Mouse (Mus musculus) MEL (cell line): ENCODE results near the gene Fam193b. TPM values are rescaled to one million over a fixed set of nuclear protein-coding genes. Genes with fewer than 3 reads are reported as not detected.

Experiments used
- DNase-seq: peaks from one replicate; pipeline ENCODE4 v3.0.0; 2011; ENCODE audit warnings: low read depth, low spot score
- H3K27ac ChIP-seq: 2 replicates; pipeline ENCODE4 v1.5.1; 2012; ENCODE audit warnings: low read depth, mild to moderate bottlenecking, control low read depth, low read length, moderate library complexity; ENCODE audit not compliant: control insufficient read depth
- H3K27me3 ChIP-seq, 2 experiments: fragments of 150-350 bp in 1 of 2; sonication (generic) in 1 of 2; 2 replicates each; pipeline ENCODE4 v1.6.1; 2012; ENCODE audit warnings: low read length in 2 of 2, mild to moderate bottlenecking in 2 of 2, improper control_type of control experiment in 1 of 2, moderate library complexity in 1 of 2; ENCODE audit not compliant: insufficient read depth in 2 of 2, control insufficient read depth in 1 of 2
- H3K36me3 ChIP-seq, 2 experiments: 2 replicates each; pipeline ENCODE4 v1.6.1; 2012 to 2014; ENCODE audit warnings: low read length in 2 of 2, improper control_type of control experiment in 1 of 2, inconsistent platforms in 1 of 2, mild to moderate bottlenecking in 1 of 2; ENCODE audit not compliant: insufficient read depth in 2 of 2, control insufficient read depth in 1 of 2
- H3K4me1 ChIP-seq, 2 experiments: fragments of 150-350 bp in 1 of 2; sonication (generic) in 1 of 2; 2 replicates each; pipeline ENCODE4 v1.6.1; 2012; ENCODE audit warnings: low read length in 2 of 2, improper control_type of control experiment in 1 of 2, mild to moderate bottlenecking in 1 of 2; ENCODE audit not compliant: insufficient read depth in 2 of 2, control insufficient read depth in 1 of 2
- H3K4me3 ChIP-seq, 2 experiments: fragments of 150-350 bp in 1 of 2; sonication (generic) in 1 of 2; 2 replicates each; pipeline ENCODE4 v1.5.1; 2012; ENCODE audit warnings: low read depth in 2 of 2, low read length in 2 of 2, mild to moderate bottlenecking in 2 of 2, moderate library complexity in 2 of 2, control low read depth in 1 of 2, improper control_type of control experiment in 1 of 2; ENCODE audit not compliant: control insufficient read depth in 1 of 2, insufficient read depth in 1 of 2
- H3K79me2 ChIP-seq: 2 replicates; pipeline ENCODE4 v1.6.1; 2012; ENCODE audit warnings: mild to moderate bottlenecking, low read length, moderate library complexity; ENCODE audit not compliant: control insufficient read depth, poor library complexity, insufficient read depth
- H3K9ac ChIP-seq: 2 replicates; pipeline ENCODE4 v1.6.1; 2012; ENCODE audit warnings: low read depth, mild to moderate bottlenecking, control low read depth, low read length, moderate library complexity; ENCODE audit not compliant: control insufficient read depth, poor library complexity, severe bottlenecking
- H3K9me3 ChIP-seq: fragments of 150-350 bp; sonication (generic); replicated peaks from 2 replicates; pipeline ENCODE4 v1.6.1; 2012; ENCODE audit warnings: mild to moderate bottlenecking, low read length, improper control_type of control experiment, moderate library complexity; ENCODE audit not compliant: insufficient read depth
- CTCF ChIP-seq, 3 experiments: IDR thresholded peaks in 2 of 3; conservative IDR thresholded peaks in 1 of 3; 2 replicates each; pipeline ENCODE4 v1.5.1; 2011 to 2012; ENCODE audit warnings: low read length in 3 of 3, low read depth in 2 of 3, mild to moderate bottlenecking in 2 of 3, improper control_type of control experiment in 1 of 3, inconsistent platforms in 1 of 3, mixed read lengths in 1 of 3, moderate library complexity in 1 of 3; ENCODE audit not compliant: control insufficient read depth in 1 of 3, insufficient read depth in 1 of 3, poor library complexity in 1 of 3, severe bottlenecking in 1 of 3
- EP300 ChIP-seq, 2 experiments: IDR thresholded peaks; 2 replicates each; pipeline ENCODE4 v1.6.1; 2011; ENCODE audit warnings: improper control_type of control experiment in 2 of 2, low read length in 2 of 2, low read depth in 1 of 2, mild to moderate bottlenecking in 1 of 2
- GABPA ChIP-seq: IDR thresholded peaks from 2 replicates; pipeline ENCODE4 v1.6.1; 2012; ENCODE audit warnings: low read depth, mild to moderate bottlenecking, inconsistent platforms, low read length, improper control_type of control experiment, moderate library complexity
- GATA1 ChIP-seq: IDR thresholded peaks from 2 replicates; pipeline ENCODE4 v1.6.1; 2011; ENCODE audit warnings: low read depth, low read length, improper control_type of control experiment
- JUND ChIP-seq: IDR thresholded peaks from 2 replicates; pipeline ENCODE4 v1.6.1; 2011; ENCODE audit warnings: low read depth, mild to moderate bottlenecking, improper control_type of control experiment, low read length
- KAT2A ChIP-seq: conservative IDR thresholded peaks from 2 replicates; pipeline ENCODE4 v1.6.1; 2012; ENCODE audit warnings: low read depth, low read length, improper control_type of control experiment, inconsistent platforms
- MAZ ChIP-seq: IDR thresholded peaks from 2 replicates; pipeline ENCODE4 v1.6.1; 2012; ENCODE audit warnings: low read depth, mild to moderate bottlenecking, inconsistent platforms, low read length, improper control_type of control experiment
- NELFE ChIP-seq: IDR thresholded peaks from 2 replicates; pipeline ENCODE4 v1.6.1; 2011; ENCODE audit warnings: low read depth, low read length, improper control_type of control experiment
- POLR2AphosphoS5 ChIP-seq: IDR thresholded peaks from 2 replicates; pipeline ENCODE4 v1.6.1; 2012; ENCODE audit warnings: low read depth, borderline replicate concordance, mild to moderate bottlenecking, inconsistent platforms, low read length, moderate library complexity, mixed read lengths
- TAL1 ChIP-seq: IDR thresholded peaks from 2 replicates; pipeline ENCODE4 v1.6.1; 2012; ENCODE audit warnings: mild to moderate bottlenecking, inconsistent platforms, low read length, moderate library complexity, mixed read lengths
- TBP ChIP-seq: IDR thresholded peaks from 2 replicates; pipeline ENCODE4 v1.8.0; 2011; ENCODE audit warnings: low read depth, low read length, improper control_type of control experiment
- USF1 ChIP-seq: IDR thresholded peaks from 2 replicates; pipeline ENCODE4 v1.6.1; 2014; ENCODE audit warnings: low read depth, mild to moderate bottlenecking, inconsistent platforms, low read length, improper control_type of control experiment, moderate library complexity
- USF2 ChIP-seq, 2 experiments: IDR thresholded peaks; 2 replicates each; pipeline ENCODE4 v1.6.1; 2011 to 2012; ENCODE audit warnings: improper control_type of control experiment in 2 of 2, low read length in 2 of 2, borderline replicate concordance in 1 of 2, inconsistent platforms in 1 of 2, low read depth in 1 of 2, mild to moderate bottlenecking in 1 of 2; ENCODE audit not compliant: insufficient read depth in 1 of 2
- ZC3H11A ChIP-seq: IDR thresholded peaks from 2 replicates; pipeline ENCODE4 v1.6.1; 2012; ENCODE audit warnings: low read depth, mild to moderate bottlenecking, inconsistent platforms, low read length, improper control_type of control experiment
- ZMIZ1 ChIP-seq: IDR thresholded peaks from 2 replicates; pipeline ENCODE4 v1.6.1; 2012; ENCODE audit warnings: low read depth, mild to moderate bottlenecking, inconsistent platforms, low read length, improper control_type of control experiment, moderate library complexity
- polyA plus RNA-seq, 2 experiments: library from polyadenylated mRNA; stranded (reverse) in 1 of 2; unstranded in 1 of 2; fragments of >175 nt in 1 of 2; fragments of >200 nt in 1 of 2; gene quantifications; 2 replicates each; pipeline versions ENCODE4 v1.2.1 to v1.2.4; 2012; ENCODE audit warnings: low replicate concordance in 2 of 2, low read depth in 1 of 2; ENCODE audit not compliant: insufficient read length in 2 of 2, insufficient read depth in 1 of 2, missing spikeins in 1 of 2
- total RNA-seq: library from RNA; depleted of rRNA; stranded (reverse); fragments of 300-350 nt; gene quantifications from 2 replicates; pipeline ENCODE4 v1.2.3, GENCODE M21; 2012

The Fam193b gene
- total and polyA plus RNA-seq, 3 experiments, result 11.9 to 38.7 TPM; not detected in 1

DNA sequence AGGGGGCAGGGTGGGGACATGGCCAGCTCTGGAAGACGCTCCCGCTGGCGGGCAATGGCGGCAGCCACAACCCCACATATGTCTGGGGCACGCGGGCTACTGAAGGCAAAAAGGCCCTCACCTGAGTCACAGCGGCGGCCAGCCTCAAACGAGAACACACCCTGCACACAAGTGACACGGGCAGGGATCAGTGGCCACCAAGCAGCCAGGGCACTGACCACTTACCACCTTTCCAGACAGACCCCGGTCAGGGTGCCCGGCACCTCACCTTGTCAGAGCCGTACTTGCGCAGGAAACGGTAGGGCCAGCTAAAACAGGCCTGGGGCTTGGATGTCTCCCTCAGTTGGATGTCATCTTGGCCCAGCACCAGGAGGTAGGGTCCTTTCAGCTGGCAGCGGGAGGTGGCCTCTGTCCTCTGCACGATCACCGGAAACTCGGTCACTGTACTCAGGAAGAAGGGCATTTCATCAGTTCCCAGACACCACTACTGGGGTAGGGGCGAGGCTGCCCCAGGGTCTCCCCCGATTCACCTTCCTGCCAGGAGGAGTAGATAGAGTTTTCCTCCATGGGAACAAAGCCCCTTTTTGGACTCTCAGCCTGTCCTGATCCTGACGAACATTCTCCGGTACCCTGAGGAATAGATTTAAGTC lies 46.8 kb downstream of the Fam193b start:
- H3K9ac ChIP-seq, result no peak overlapping the region
- H3K4me1 ChIP-seq, result peaks cover 0 to 21% of the 10 kb centered on the region in 2 experiments; a peak in 3 of 4 replicates
- H3K9me3 ChIP-seq, result no peaks in the 10 kb centered on the region
- TF ChIP-seq USF2 (IDR thresholded peaks at IDR 0.05; ENCODE audit: borderline replicate concordance in 1 of 2, insufficient read depth in 1 of 2, low read depth in 1 of 2, low read length in 2 of 2) (no peak), GABPA (no peak), KAT2A (no peak), CTCF (IDR thresholded peaks at IDR 0.05 in 2 of 3, conservative IDR thresholded peaks at IDR 0.05 in 1 of 3; ENCODE audit: control insufficient read depth in 1 of 3, insufficient read depth in 1 of 3, low read depth in 2 of 3, low read length in 3 of 3, poor library complexity in 1 of 3, severe bottlenecking in 1 of 3) (no peak), JUND (no peak), POLR2AphosphoS5 (no peak), TAL1 (no peak), NELFE (no peak), EP300 (IDR thresholded peaks at IDR 0.05; ENCODE audit: low read depth in 1 of 2, low read length in 2 of 2) (no peak), TBP (no peak), ZMIZ1 (no peak)
- H3K79me2 ChIP-seq, result no peaks in the 10 kb centered on the region
- no peak overlapping the region for H3K27ac ChIP-seq
- no peaks in the 10 kb centered on the region for H3K27me3 ChIP-seq
- no peak for DNase-seq
- peaks cover 0 to 18% of the 10 kb centered on the region in 2 experiments; a peak in 2 of 4 replicates for H3K36me3 ChIP-seq
- H3K4me3 ChIP-seq, result no peak overlapping the region

DNA sequence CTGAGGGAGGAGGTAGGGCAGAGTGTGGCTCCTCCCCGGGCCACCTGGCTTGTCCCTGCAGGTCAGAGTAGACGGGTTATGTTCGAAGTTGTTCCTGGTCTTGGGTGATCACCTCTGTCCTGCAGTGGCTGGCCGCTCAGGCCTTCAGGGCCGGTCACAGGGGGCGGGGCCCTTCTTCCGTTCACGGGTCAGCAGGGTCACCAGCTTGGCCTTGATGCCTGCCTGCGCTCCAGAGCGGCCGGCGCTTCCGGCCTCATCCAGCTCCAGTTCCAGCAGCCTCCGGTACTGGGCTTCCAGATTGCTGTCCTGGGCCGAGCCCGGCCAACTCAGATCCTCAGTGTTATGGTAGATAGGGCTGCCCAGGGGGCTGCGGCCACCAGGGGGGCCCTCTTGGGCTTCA lies 47.6 kb downstream of the Fam193b start:
- Histone ChIP-seq H3K27me3 (no peaks in the 10 kb centered on the region), H3K36me3 (peaks cover 0 to 10% of the 10 kb centered on the region in 2 experiments; a peak in 2 of 4 replicates), H3K79me2 (no peaks in the 10 kb centered on the region), H3K4me1 (peaks cover 0 to 13% of the 10 kb centered on the region in 2 experiments; a peak in 3 of 4 replicates), H3K4me3 (no peak overlapping the region), H3K9ac (no peak overlapping the region), H3K9me3 (no peaks in the 10 kb centered on the region), H3K27ac (no peak overlapping the region)
- TF ChIP-seq JUND, result no peak
- TF ChIP-seq KAT2A, result no peak
- no peak for TF ChIP-seq ZC3H11A
- TF ChIP-seq POLR2AphosphoS5, result no peak
- no peak for TF ChIP-seq USF1
- TF ChIP-seq GATA1, result no peak
- TF ChIP-seq ZMIZ1, result no peak
- no peak for TF ChIP-seq MAZ
- DNase-seq, result no peak
